Mouse (Mus musculus) kidney, adult 18-20 months (tissue): Measurements from ENCODE around the gene Dlx3.

Source experiments
- DNase-seq: peaks from one replicate; pipeline ENCODE4 v3.0.0; 2021

The Dlx3 gene

GRCm38 (mm10) chr11:95125366-95125948 is 5.5 kb downstream of the Dlx3 start:
- no peak for DNase-seq

- no peak for DNase-seq
These were observed 6.6 kb downstream of the Dlx3 start for GRCm38 (mm10) chr11:95126272-95127245.

- DNase-seq = no peak
These were observed 8.4 kb downstream of the Dlx3 start for GRCm38 (mm10) chr11:95128359-95128758.

GRCm38 (mm10) chr11:95130668-95131252 is 10.8 kb downstream of the Dlx3 start:
- DNase-seq = no peak

GRCm38 (mm10) chr11:95133321-95133720 is 13.4 kb downstream of the Dlx3 start:
- no peak for DNase-seq

- no peak for DNase-seq
These were observed 17.4 kb downstream of the Dlx3 start for GRCm38 (mm10) chr11:95137281-95137680.

- no peak for DNase-seq
These were observed 20.0 kb downstream of the Dlx3 start for GRCm38 (mm10) chr11:95139871-95140270.

GRCm38 (mm10) chr11:95142258-95142657 is 22.3 kb downstream of the Dlx3 start:
- no peak for DNase-seq

GRCm38 (mm10) chr11:95142980-95143575 is 23.2 kb downstream of the Dlx3 start:
- DNase-seq = no peak

GRCm38 (mm10) chr11:95143663-95144062 is 23.7 kb downstream of the Dlx3 start:
- DNase-seq = no peak

GRCm38 (mm10) chr11:95144091-95144945 is 24.4 kb downstream of the Dlx3 start:
- no peak for DNase-seq

GRCm38 (mm10) chr11:95144946-95145483 is 25.1 kb downstream of the Dlx3 start:
- peak; percentile 20 for DNase-seq

GRCm38 (mm10) chr11:95145851-95146403 is 26.0 kb downstream of the Dlx3 start, which contains the start of gene Dlx4:
Dlx4 (minus strand) TSS chr11:95146263.
- DNase-seq = peak; percentile 17

GRCm38 (mm10) chr11:95148754-95149153 is 28.8 kb downstream of the Dlx3 start:
- DNase-seq = no peak

GRCm38 (mm10) chr11:95149462-95150268 is 29.7 kb downstream of the Dlx3 start:
- DNase-seq = no peak

- no peak for DNase-seq
These were observed 30.5 kb downstream of the Dlx3 start for GRCm38 (mm10) chr11:95150269-95151049.

- DNase-seq = no peak
These were observed 33.2 kb downstream of the Dlx3 start for GRCm38 (mm10) chr11:95153116-95153515.

GRCm38 (mm10) chr11:95153681-95154080 is 33.8 kb downstream of the Dlx3 start:
- no peak for DNase-seq

GRCm38 (mm10) chr11:95155511-95155910 is 35.6 kb downstream of the Dlx3 start:
- no peak for DNase-seq

GRCm38 (mm10) chr11:95157356-95157755 is 37.4 kb downstream of the Dlx3 start:
- DNase-seq = no peak
